Mouse (Mus musculus): ENCODE data around the gene Tvp23b.

The Tvp23b gene

GRCm38 (mm10) chr11:62901699-62902323 lies 22.6 kb downstream of the Tvp23b start:
- peak in 1 of 2 experiments; percentile 68 for DNase-seq (ENCODE audit: low spot score in 2 of 2)

- no peak for DNase-seq (ENCODE audit: low spot score in 2 of 2)
Observed at GRCm38 (mm10) chr11:62903871-62904495, 24.7 kb downstream of the Tvp23b start.

- peak in 1 of 2 experiments; percentile 29 for DNase-seq (ENCODE audit: low spot score in 2 of 2)
Observed at GRCm38 (mm10) chr11:62909720-62910306, 30.6 kb downstream of the Tvp23b start.

DNA sequence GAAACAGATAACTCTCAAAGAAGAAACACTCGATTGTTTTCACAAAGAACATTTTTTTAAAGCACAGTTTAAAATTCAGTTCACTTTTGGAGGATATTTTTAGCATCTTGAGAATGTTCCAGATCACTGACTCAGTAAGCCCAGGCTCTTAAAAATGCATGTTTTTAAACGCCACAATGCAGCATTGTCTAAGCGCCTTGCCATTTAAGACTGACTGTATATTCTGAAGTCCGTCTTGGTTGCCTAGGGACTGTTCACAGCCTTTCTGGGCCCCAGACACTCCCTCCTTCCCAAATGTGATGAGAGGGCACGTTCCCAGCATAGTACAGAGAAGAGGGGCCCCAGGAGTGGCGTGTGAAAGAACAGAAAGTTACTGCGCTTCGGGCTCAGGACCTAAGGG lies 32.1 kb downstream of the Tvp23b start:
- DNase-seq (ENCODE audit: low spot score in 2 of 2): no peak

- no peak for DNase-seq (ENCODE audit: low spot score in 2 of 2)
Observed at GRCm38 (mm10) chr11:62913141-62913540, 33.9 kb downstream of the Tvp23b start.

DNA sequence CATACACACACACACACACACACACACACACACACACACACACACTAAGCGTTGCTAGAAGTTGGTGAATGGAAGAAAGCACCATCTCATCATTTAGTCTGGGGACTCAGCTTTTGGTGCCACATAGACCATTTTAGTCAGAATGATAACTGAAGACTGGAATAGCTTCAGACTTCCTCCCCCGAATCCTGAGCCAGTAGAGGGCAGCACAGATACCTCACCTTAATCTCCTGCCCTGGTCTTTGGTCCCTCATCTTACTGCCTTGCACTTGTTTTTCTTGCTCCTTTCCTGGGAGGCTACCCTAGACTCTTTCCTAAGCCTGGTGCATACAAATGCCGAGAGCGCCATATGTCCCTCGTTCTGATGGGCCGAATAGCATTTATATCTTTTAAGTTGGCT lies 35.3 kb downstream of the Tvp23b start:
- DNase-seq (ENCODE audit: low spot score in 2 of 2): peak in 1 of 2 experiments; percentile 38

GRCm38 (mm10) chr11:62915486-62915885 lies 36.2 kb downstream of the Tvp23b start:
- no peak for DNase-seq (ENCODE audit: low spot score in 2 of 2)

DNA sequence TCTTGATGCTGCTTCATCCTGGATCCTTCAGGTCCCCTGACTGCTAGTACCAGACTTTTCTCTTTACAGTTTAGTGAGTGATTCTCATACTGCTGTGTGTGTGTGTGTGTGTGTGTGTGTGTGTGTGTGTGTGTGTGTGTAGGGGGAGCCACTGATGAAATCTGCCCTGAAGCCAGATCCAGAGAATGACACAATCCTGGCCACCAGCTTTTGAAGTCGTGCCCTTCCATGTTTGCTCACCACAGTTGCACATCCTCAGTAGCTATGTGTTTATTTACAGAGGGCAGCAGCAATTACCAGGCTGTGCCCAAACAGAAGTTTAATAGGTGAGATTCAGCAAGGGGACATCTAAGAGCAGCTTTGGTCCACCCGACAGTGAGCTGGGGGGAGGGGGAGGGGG lies 37.5 kb downstream of the Tvp23b start:
- no peak for DNase-seq (ENCODE audit: low spot score in 2 of 2)

DNA sequence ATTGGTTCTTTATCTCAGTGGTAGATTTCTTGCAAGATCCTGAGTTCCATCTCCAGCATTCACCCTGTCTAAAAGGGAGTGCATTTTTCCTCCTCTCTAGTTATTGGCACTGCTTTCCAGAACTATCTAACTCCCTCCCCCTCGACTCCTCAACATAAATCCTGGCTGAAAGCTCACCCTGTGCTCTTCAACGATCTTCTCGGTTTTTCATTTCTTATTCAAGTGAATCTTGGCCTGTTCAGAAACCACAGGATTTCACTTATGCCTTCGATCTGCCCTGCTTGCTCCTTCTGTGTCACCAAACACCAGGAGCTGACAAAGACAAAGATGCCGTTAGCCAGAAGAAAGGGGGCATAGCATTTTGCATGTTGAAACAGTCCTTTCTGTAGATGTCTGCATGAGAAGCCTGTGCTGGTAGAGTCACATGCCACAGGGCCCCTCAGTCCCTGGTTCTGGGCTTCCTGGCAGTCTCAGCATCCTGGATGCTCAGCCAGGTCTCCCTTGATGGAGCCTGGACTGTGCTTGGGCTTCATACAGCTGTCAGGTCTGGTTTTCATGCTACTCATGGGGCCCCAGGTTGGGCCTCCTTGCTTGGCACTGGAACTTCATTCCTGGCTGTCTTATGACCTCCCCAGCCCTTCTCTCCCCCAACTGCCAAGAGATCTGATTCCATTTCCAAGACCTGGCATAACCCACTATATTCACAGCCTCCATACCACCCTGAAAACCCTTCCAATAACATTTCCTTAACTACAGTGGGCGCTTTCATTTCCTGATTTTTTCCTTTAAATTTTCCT lies 40.9 kb downstream of the Tvp23b start:
- no peak for DNase-seq (ENCODE audit: low spot score in 2 of 2)

GRCm38 (mm10) chr11:62920743-62921050 lies 41.4 kb downstream of the Tvp23b start:
- DNase-seq (ENCODE audit: low spot score in 2 of 2): no peak

DNA sequence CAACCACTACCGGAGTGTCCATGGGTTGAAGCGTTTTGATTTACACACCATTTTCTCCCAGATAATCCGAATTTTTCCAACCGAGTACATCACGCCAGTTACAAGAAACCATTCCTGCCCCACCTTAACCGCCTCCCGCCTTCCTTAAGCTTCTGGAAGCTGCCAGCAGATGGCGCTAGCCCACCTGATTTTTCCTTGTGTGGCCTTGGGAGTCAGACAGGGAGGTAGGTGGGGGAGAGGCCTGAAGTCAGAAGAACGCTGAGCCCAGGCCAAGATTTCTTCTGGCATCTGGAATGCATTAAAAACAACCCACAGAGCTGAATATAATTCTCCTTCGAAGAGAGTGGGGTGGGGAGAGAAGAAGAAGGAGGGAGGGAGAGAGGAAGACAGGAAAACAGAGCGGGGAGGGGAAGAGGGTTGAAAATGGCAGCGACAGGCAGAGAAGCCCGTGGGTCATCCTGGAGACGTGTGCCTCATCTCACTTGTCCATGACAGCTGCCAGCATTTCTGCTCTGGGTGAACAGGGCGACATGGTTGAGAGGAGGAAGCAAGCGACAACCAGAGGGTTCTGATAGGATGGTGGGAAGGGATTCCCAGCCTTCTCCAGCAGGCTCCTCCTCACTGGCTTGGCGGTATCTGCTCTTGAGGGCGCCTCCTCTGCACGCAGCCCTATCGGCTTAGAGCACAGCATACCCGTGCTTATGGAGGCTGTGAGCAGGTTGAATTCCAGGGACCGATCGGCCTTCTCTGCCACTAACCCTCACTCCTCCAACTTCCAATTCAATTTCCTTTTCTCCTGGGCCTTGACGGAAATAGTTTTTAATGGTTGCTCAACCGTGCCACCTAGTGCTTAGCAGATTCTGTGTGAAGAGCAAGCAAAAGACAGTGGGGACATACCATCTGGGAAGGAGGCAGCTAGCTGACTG lies 42.1 kb downstream of the Tvp23b start:
- peak; percentile 9 to 54 for DNase-seq (ENCODE audit: low spot score in 2 of 2)

- no peak for DNase-seq (ENCODE audit: low spot score in 2 of 2)
Observed at GRCm38 (mm10) chr11:62924091-62924761, 45.0 kb downstream of the Tvp23b start.

DNA sequence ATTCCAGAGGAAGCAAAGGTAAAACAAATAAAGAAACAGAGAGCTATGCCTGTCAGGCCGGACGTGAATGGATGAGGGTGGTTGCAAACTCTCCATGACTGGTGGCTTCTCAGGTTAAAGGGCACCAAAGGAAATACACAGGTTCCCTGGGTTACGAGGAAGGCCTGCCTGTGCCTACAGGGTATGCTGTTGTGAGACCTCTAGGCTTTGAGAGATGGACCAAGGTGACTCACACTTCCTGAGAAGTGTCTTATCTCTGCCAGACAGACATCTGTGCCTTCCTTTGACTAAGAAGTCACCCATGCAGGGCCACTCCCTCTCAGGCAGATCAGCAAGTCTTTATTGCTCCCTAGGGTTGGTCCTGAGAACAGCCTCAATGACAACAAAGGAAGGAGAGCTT lies 50.5 kb downstream of the Tvp23b start:
- no peak for DNase-seq (ENCODE audit: low spot score in 2 of 2)

- no peak for DNase-seq (ENCODE audit: low spot score in 2 of 2)
Observed at GRCm38 (mm10) chr11:62930574-62930973, 51.3 kb downstream of the Tvp23b start.

GRCm38 (mm10) chr11:62931141-62931540 lies 51.9 kb downstream of the Tvp23b start:
- no peak for DNase-seq (ENCODE audit: low spot score in 2 of 2)

- DNase-seq (ENCODE audit: low spot score in 2 of 2): no peak
Observed at GRCm38 (mm10) chr11:62933099-62933498, 53.8 kb downstream of the Tvp23b start.

GRCm38 (mm10) chr11:62934795-62935514 lies 55.7 kb downstream of the Tvp23b start:
- no peak for DNase-seq (ENCODE audit: low spot score in 2 of 2)

GRCm38 (mm10) chr11:62937986-62938385 lies 58.7 kb downstream of the Tvp23b start:
- no peak for DNase-seq (ENCODE audit: low spot score in 2 of 2)

DNA sequence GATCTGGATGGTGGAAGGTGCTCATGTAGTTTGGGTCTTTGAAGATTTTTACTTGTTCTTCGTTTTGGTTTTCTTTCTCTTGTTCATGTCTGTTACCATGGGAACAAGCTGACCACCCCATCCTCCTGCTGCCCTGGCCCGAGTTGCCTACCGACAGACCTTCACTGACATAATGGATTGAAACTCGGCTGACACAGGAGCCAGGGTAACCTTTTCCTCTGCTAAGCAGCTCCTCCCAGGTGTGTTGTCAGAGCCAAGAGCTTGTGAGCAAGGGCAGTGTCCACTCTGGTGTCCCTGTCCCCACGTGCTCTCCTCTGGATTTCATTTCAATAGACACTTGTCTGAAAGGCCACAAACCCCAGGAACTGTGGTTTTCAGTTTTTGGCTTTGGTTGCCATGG lies 59.7 kb downstream of the Tvp23b start:
- no peak for DNase-seq (ENCODE audit: low spot score in 2 of 2)

GRCm38 (mm10) chr11:62940176-62940575 lies 60.9 kb downstream of the Tvp23b start:
- DNase-seq (ENCODE audit: low spot score in 2 of 2): no peak

Measured in thymus, postnatal 10 days (tissue).